Mouse (Mus musculus): ENCODE results near the gene Cblc. TPM values are rescaled to one million over a fixed set of nuclear protein-coding genes. Genes with fewer than 3 reads are reported as not detected.
"Not testable (repeated sequence)": the region's sequence is repeated elsewhere in the genome, so short reads cannot be mapped to it uniquely, and the experiment has no call there.

Gene Cblc
- polyA plus RNA-seq, 1 experiment from 2014 or later, result 1.1 TPM

DNA sequence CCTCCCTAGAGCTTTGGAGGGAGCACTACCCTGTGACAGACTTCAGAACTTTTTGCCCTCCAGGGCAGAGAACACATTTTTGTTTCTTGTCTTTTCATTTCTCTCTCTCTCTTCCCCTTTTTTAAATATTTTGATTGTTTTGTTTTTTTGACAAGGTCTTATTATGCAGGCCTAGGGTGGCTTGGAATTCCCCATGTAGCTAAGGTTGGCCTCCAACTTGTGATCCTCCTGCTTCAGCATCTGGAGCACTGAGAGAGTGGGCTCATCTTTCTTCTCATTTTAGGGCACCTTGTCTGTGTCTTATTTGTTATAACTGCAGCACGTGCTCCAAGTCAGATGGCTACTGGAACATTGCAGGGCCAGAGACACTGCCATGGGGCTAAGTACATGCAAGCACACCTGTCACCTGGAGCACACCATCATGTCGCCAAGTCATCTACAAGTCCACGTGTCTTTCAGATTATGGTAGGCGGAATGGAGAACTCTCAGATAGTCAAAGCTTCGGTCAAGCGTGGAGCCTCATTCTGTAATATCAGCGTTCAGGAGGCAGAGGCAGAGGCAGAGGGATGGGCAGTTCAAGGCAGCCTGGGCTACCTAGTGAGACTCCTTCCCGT is 9.9 kb upstream of the Cblc start:
- DNase-seq (ENCODE audit: low spot score), result no peak
- Histone ChIP-seq H3K4me3 (ENCODE audit: low read depth, low read length) (no peak overlapping the region), H3K9ac (replicated peaks; ENCODE audit: low read length) (no peak overlapping the region), H3K9me3 (replicated peaks; ENCODE audit: control insufficient read depth, low read length) (no peaks in the 10 kb centered on the region; the same call in 1 of the 2 replicates), H3K4me2 (ENCODE audit: low read depth, low read length) (no peak overlapping the region), H3K36me3 (replicated peaks; ENCODE audit: control insufficient read depth, insufficient read depth, low read depth, low read length) (no peaks in the 10 kb centered on the region), H3K27me3 (ENCODE audit: control insufficient read depth, insufficient read depth, low read length) (peaks cover 31% of the 10 kb centered on the region), H3K4me1 (ENCODE audit: control insufficient read depth, insufficient read depth, low read length) (no peaks in the 10 kb centered on the region), H3K27ac (replicated peaks; ENCODE audit: low read depth, low read length) (no peak overlapping the region)
- 86% methylated on average over 8 of the region's 8 CpGs for WGBS
- ATAC-seq (replicated peaks; ENCODE audit: insufficient number of reproducible peaks, low FRiP score, low TSS enrichment, low read depth), result no peak

- Histone ChIP-seq H3K4me3 (ENCODE audit: low read depth, low read length) (no peak overlapping the region), H3K9ac (replicated peaks; ENCODE audit: low read length) (no peak overlapping the region), H3K4me1 (ENCODE audit: control insufficient read depth, insufficient read depth, low read length) (no peaks in the 10 kb centered on the region), H3K9me3 (replicated peaks; ENCODE audit: control insufficient read depth, low read length) (no peaks in the 10 kb centered on the region; the same call in 1 of the 2 replicates), H3K36me3 (replicated peaks; ENCODE audit: control insufficient read depth, insufficient read depth, low read depth, low read length) (no peaks in the 10 kb centered on the region), H3K4me2 (ENCODE audit: low read depth, low read length) (no peak overlapping the region), H3K27me3 (ENCODE audit: control insufficient read depth, insufficient read depth, low read length) (no peaks in the 10 kb centered on the region), H3K27ac (replicated peaks; ENCODE audit: low read depth, low read length) (no peak overlapping the region)
- ATAC-seq (replicated peaks; ENCODE audit: insufficient number of reproducible peaks, low FRiP score, low TSS enrichment, low read depth), result no peak
- peak; percentile 84 for DNase-seq (ENCODE audit: low spot score)
- WGBS, result 18% methylated on average over 7 of the region's 7 CpGs
These were observed 6.4 kb upstream of the Cblc start for GRCm38 (mm10) chr7:19802995-19803394.

DNA sequence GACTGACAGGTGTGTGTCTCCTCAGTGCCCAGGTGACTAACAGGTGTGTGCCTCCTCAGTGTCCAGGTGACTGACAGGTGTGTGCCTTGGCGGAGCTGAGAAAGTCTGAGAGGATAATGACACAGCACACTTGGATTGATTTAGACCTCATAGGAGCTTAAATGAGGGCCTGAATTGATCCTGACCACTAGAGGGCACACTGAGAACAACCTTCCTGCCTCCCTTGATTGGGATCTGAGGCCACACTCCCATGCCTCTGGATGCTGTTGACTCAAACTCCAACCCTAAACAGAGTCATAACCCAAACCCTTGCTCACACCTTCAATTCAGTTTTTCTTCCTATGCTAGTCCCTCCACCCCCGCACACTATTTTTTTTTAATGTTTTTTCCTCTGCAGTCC is 4.2 kb upstream of the Cblc start:
- Histone ChIP-seq H3K9ac (replicated peaks; ENCODE audit: low read length) (no peak overlapping the region), H3K36me3 (replicated peaks; ENCODE audit: control insufficient read depth, insufficient read depth, low read depth, low read length) (no peaks in the 10 kb centered on the region), H3K27me3 (ENCODE audit: control insufficient read depth, insufficient read depth, low read length) (peaks cover 13% of the 10 kb centered on the region), H3K4me2 (ENCODE audit: low read depth, low read length) (no peak overlapping the region), H3K27ac (replicated peaks; ENCODE audit: low read depth, low read length) (no peak overlapping the region), H3K4me1 (ENCODE audit: control insufficient read depth, insufficient read depth, low read length) (no peaks in the 10 kb centered on the region), H3K9me3 (replicated peaks; ENCODE audit: control insufficient read depth, low read length) (no peaks in the 10 kb centered on the region; the same call in 1 of the 2 replicates), H3K4me3 (ENCODE audit: low read depth, low read length) (no peak overlapping the region)
- 29% methylated on average over 2 of the region's 2 CpGs for WGBS
- peak; percentile 78 for DNase-seq (ENCODE audit: low spot score)
- no peak for ATAC-seq (replicated peaks; ENCODE audit: insufficient number of reproducible peaks, low FRiP score, low TSS enrichment, low read depth)

GRCm38 (mm10) chr7:19796254-19796653 is 355 bp downstream of the Cblc start:
- Histone ChIP-seq H3K4me1 (ENCODE audit: control insufficient read depth, insufficient read depth, low read length) (no peaks in the 10 kb centered on the region), H3K9ac (replicated peaks; ENCODE audit: low read length) (0 out of 2 replicates have a peak overlapping the region, but pooled peaks have one; percentile 6), H3K27me3 (ENCODE audit: control insufficient read depth, insufficient read depth, low read length) (peaks cover 16% of the 10 kb centered on the region), H3K9me3 (replicated peaks; ENCODE audit: control insufficient read depth, low read length) (no peaks in the 10 kb centered on the region), H3K4me3 (ENCODE audit: low read depth, low read length) (peak overlapping the region; percentile 21; the same call in 1 of the 2 replicates), H3K36me3 (replicated peaks; ENCODE audit: control insufficient read depth, insufficient read depth, low read depth, low read length) (no peaks in the 10 kb centered on the region), H3K27ac (replicated peaks; ENCODE audit: low read depth, low read length) (no peak overlapping the region), H3K4me2 (ENCODE audit: low read depth, low read length) (no peak overlapping the region)
- 12% methylated on average over 18 of the region's 18 CpGs for WGBS
- ATAC-seq (replicated peaks; ENCODE audit: insufficient number of reproducible peaks, low FRiP score, low TSS enrichment, low read depth) (no peak), DNase-seq (ENCODE audit: low spot score) (no peak)

DNA sequence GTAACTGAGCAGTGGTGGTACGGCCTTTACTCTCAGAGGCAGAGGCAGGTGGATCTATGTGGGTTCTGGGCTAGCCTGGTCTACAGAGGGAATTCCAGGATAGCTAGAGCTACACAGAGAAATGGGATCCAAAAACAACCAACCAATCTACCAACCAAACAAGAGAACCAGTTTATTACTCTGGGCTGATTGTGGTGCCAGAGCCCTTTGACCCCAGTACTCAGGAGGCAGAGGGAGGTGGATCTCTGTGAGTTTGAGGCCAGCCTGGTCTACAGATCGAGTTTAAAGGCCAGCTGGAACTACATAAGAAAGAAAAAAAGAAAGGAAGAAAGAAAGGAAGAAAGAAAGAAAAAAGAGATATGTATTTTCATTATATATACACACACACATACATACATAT is 1.4 kb downstream of the Cblc start:
- H3K27ac ChIP-seq (replicated peaks; ENCODE audit: low read depth, low read length), result no peak overlapping the region
- H3K4me1 ChIP-seq (ENCODE audit: control insufficient read depth, insufficient read depth, low read length), result no peaks in the 10 kb centered on the region
- no peaks in the 10 kb centered on the region for H3K36me3 ChIP-seq (replicated peaks; ENCODE audit: control insufficient read depth, insufficient read depth, low read depth, low read length)
- WGBS, result 64% methylated on average over 2 of the region's 2 CpGs
- no peaks in the 10 kb centered on the region for H3K9me3 ChIP-seq (replicated peaks; ENCODE audit: control insufficient read depth, low read length)
- peaks cover 16% of the 10 kb centered on the region for H3K27me3 ChIP-seq (ENCODE audit: control insufficient read depth, insufficient read depth, low read length)
- no peak overlapping the region for H3K9ac ChIP-seq (replicated peaks; ENCODE audit: low read length)
- ATAC-seq (replicated peaks; ENCODE audit: insufficient number of reproducible peaks, low FRiP score, low TSS enrichment, low read depth) (no peak), DNase-seq (ENCODE audit: low spot score) (no peak)
- H3K4me3 ChIP-seq (ENCODE audit: low read depth, low read length), result no peak overlapping the region
- no peak overlapping the region for H3K4me2 ChIP-seq (ENCODE audit: low read depth, low read length)

GRCm38 (mm10) chr7:19792701-19793630 is 3.6 kb downstream of the Cblc start:
- H3K27me3 ChIP-seq (ENCODE audit: control insufficient read depth, insufficient read depth, low read length), result peaks cover 16% of the 10 kb centered on the region
- no peak overlapping the region for H3K4me3 ChIP-seq (ENCODE audit: low read depth, low read length)
- H3K9ac ChIP-seq (replicated peaks; ENCODE audit: low read length), result no peak overlapping the region
- ATAC-seq (replicated peaks; ENCODE audit: insufficient number of reproducible peaks, low FRiP score, low TSS enrichment, low read depth), result no peak
- H3K4me1 ChIP-seq (ENCODE audit: control insufficient read depth, insufficient read depth, low read length), result no peaks in the 10 kb centered on the region
- H3K36me3 ChIP-seq (replicated peaks; ENCODE audit: control insufficient read depth, insufficient read depth, low read depth, low read length), result no peaks in the 10 kb centered on the region
- WGBS, result 85% methylated on average over 19 of the region's 19 CpGs
- DNase-seq (ENCODE audit: low spot score), result no peak
- H3K9me3 ChIP-seq (replicated peaks; ENCODE audit: control insufficient read depth, low read length), result no peaks in the 10 kb centered on the region
- no peak overlapping the region for H3K27ac ChIP-seq (replicated peaks; ENCODE audit: low read depth, low read length)
- no peak overlapping the region for H3K4me2 ChIP-seq (ENCODE audit: low read depth, low read length)

DNA sequence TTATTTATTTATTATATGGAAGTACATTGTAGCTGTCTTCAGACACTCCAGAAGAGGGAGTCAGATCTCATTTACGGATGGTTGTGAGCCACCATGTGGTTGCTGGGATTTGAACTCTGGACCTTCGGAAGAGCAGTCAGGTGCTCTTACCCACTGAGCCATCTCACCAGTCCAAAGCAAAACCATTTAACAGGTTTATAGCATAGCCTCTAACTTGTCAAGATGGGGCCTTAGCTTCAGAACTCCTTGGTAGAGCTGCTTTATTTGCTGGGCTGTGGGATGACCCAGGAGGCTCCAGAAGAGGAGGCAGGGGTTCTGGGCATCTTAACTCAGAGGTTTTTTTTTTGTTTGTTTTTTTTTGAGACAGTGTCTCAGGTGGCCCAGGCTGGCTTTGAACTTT is 5.1 kb downstream of the Cblc start:
- not testable (repeated sequence) for H3K9ac ChIP-seq (replicated peaks; ENCODE audit: low read length); H3K27me3 ChIP-seq (ENCODE audit: control insufficient read depth, insufficient read depth, low read length); DNase-seq (ENCODE audit: low spot score); H3K4me2 ChIP-seq (ENCODE audit: low read depth, low read length); H3K9me3 ChIP-seq (replicated peaks; ENCODE audit: control insufficient read depth, low read length); H3K4me3 ChIP-seq (ENCODE audit: low read depth, low read length); ATAC-seq (replicated peaks; ENCODE audit: insufficient number of reproducible peaks, low FRiP score, low TSS enrichment, low read depth); H3K4me1 ChIP-seq (ENCODE audit: control insufficient read depth, insufficient read depth, low read length); H3K27ac ChIP-seq (replicated peaks; ENCODE audit: low read depth, low read length); H3K36me3 ChIP-seq (replicated peaks; ENCODE audit: control insufficient read depth, insufficient read depth, low read depth, low read length)
- whole genome bisulfite sequencing, result 76% methylated on average over 2 of the region's 2 CpGs

DNA sequence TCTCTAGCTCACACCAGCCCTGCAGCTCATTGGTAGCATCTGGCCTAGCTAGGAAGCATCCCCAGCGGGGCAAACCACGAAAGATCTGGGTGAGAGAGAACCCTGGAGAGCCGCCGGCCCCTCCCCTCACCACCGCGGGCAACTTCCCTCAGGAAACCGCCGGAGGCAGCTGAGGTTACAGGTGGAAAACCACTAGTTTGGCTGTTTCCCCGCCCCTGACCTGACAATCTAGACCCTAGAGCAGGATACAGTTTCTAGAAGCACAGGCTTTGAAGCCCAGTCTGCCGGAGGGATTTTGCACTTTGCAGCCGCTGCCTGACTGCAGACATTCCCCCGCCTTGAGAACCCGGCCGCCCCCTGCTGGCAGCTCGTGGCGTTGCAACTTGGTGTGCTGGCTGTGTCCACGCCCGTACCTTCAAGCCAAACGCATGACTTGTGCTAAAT is 6.7 kb downstream of the Cblc start:
- under 1% methylated on average over 19 of the region's 19 CpGs for WGBS
- no peaks in the 10 kb centered on the region for H3K36me3 ChIP-seq (replicated peaks; ENCODE audit: control insufficient read depth, insufficient read depth, low read depth, low read length)
- no peaks in the 10 kb centered on the region for H3K27me3 ChIP-seq (ENCODE audit: control insufficient read depth, insufficient read depth, low read length)
- H3K4me1 ChIP-seq (ENCODE audit: control insufficient read depth, insufficient read depth, low read length), result no peaks in the 10 kb centered on the region
- ATAC-seq (replicated peaks; ENCODE audit: insufficient number of reproducible peaks, low FRiP score, low TSS enrichment, low read depth) (peak; percentile 22; the same call in 1 of the 2 replicates), DNase-seq (ENCODE audit: low spot score) (peak; percentile 90)
- peak overlapping the region; percentile 43 for H3K9ac ChIP-seq (replicated peaks; ENCODE audit: low read length)
- peak overlapping the region; percentile 19 for H3K4me3 ChIP-seq (ENCODE audit: low read depth, low read length)
- no peak overlapping the region for H3K27ac ChIP-seq (replicated peaks; ENCODE audit: low read depth, low read length)
- no peaks in the 10 kb centered on the region for H3K9me3 ChIP-seq (replicated peaks; ENCODE audit: control insufficient read depth, low read length)
- H3K4me2 ChIP-seq (ENCODE audit: low read depth, low read length), result peak overlapping the region; percentile 56
